Mouse (Mus musculus) thymus, postnatal 4 days (tissue): ENCODE data around the gene Fgf12.

ENCODE experiments used
- DNase-seq: peaks from one replicate; pipeline ENCODE4 v3.0.0; 2021

Fgf12 gene

DNA sequence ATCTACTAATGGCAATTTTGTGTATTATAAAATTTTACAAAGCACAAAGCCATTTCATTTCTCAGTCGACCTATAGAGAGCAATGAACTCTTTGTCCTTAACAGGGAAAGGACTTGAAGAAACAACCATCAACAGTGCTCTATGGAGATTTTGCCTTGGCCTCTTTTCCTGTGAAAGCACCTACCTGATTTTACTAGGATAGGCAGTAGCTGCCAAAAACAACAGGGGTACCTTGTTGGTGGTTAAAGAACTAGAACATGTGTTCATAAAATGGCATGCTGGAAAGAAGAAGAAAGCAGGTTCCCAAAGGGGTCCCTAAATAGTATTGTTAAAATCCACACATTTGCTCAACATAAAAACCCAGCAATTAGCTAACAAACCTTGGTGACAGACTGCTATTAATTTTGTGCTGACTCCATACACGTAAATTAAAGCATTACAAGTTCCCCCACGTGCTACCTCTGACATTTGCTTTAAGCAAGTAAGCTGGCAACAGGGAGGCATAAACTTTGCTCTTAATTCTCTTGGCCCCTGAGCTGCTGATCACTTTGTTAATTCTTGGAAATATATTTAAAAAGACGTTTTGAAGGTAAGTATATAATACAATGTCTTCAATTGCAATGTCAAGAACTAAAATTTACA is 463.1 kb downstream of the Fgf12 start:
- no peak for DNase-seq

DNA sequence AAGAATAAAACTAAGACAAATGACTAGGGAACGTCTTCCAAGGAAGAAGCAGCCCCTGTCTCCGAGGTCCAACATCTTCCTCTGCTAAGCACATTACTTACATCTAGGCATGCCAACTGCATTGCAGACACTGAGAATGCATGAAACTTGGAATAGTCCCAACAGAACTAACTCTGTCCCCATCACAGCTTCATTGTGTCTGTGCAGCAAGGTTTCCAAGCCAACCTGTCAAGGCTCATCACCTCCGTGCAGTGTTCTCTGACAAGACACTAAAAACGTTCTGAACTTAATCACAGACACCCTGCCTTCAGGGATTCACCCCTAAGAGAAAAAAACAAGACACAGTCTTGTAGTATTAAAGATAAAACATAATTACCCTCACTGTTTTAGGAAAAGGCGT is 495.0 kb downstream of the Fgf12 start:
- no peak for DNase-seq

DNA sequence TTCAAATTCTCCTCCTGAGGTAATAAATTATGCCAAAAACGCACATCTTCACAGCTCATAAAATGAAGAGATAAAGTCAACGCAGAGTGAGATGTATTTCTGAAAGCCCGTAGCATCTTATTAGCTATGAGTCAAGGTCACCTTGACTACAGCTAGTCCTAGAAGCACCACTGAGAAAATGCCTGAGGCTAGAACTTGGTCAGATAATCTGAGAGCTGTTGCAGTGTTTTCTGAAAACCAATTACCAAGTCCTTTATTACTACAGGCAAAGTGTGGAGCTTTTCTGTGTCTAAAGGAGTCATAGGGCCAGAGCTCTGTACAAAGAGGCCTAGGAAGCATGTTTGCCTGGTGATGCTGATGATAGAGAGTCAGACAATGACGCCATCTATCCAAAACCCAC is 498.6 kb downstream of the Fgf12 start:
- no peak for DNase-seq

DNA sequence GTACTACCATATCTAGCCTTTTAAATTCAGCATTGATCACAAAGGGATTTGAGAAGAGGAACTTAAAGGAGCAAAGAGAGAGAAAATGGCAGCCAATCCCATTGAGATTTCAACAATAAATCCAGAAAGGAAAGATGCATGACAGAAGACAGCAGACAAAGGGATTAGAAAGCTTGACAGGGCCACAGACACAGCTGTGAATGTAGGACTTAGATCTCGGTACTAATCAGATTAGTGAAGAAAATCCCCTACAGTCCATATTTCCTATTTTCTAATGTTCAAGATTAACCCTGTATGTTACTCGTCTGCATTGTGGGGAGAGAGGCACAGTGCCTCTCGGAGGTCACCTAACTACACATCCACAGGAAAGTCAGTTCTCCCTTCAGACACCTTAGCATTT is 500.9 kb downstream of the Fgf12 start:
- DNase-seq: no peak

DNA sequence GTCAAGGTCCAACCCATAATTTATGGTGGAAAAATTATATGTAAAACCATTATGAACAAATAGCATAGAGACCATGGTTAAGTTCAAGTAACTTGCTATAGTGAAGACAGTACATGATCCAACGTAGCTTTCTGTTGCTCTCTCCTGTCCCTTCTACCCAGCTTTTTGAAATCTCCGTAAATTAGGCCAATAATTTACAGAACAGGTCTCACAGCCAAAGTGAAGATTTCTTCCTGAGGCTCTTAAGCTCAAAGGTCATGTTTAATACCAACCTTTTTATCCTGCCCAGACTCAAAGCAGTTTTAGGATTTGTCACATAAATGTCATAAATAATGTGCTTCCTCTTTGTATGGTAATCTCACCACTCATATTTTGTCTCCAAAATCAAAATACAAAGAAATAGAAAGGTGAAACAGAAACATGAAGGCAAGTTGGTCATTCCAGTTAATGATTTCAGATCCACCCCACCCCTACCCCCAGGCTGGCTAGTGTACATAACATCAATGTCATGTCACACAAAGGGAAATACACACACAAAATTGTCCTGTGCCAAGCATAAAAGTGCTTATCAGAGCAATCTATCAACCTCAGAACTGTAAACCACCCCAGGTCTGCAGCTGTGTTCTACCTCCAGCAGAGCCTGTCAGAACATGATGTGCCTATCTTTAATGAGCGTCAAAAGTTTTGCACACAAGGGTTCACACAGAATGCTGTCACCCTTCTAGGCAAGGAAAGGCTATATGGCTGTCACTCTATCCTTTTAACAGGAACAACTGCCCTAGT is 509.8 kb downstream of the Fgf12 start:
- no peak for DNase-seq

DNA sequence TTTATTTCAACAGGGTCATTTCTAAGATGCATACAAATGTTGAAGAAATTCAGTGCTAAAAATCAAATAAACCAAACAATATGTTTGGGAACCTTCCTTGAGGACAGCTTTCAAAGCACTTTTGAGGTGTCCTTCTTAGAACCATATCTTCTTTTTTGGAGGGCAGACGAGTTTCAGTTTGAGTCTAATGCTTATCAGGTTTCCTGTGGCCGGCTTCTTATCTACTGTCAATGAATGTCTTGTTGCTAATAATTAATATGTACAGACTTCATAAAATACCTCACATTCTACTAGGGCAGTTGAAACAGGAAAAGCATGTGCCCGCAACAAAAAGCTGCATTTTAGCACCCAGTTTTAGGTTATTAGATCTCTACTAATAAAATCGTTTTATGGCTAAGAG is 513.5 kb downstream of the Fgf12 start:
- no peak for DNase-seq

DNA sequence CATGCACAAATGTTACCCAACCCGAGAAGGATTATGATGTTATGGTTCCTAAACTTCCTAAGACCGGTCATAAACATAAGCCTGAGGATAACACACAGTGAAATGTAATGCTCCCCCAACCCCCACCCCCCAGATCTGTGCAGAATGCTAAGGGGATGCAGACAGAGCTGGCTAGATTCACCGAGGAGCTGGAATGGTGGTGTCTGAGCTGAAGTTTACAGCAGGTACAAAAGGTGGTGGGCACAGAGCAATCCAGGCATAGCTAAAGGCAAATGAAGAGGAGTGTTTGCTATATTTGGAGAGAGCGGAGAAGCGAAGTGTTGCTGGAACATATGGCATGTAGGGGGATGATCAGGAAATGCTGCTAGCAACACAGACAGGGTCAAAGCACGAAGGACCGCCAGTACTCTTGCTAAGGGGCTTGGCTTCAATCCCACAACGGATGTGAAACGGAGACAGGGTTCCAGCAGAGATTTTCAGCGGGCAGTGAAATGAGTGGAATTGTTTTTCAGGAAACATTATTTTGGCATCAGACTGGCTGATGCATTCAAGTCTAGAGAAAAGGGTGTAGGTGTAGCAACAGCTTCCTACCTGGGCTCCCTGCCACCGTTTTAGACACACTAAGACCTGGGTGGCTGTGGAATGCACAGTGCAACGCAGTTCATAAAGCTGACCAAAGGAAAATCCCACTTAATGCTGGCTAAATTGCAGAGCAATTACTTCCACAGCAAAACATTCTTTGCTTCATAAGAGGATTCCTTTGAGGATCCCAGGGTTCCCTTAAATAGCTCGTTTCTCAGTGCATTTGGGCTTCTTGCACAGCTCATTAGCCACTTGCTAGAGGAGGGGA is 514.6 kb downstream of the Fgf12 start:
- no peak for DNase-seq

DNA sequence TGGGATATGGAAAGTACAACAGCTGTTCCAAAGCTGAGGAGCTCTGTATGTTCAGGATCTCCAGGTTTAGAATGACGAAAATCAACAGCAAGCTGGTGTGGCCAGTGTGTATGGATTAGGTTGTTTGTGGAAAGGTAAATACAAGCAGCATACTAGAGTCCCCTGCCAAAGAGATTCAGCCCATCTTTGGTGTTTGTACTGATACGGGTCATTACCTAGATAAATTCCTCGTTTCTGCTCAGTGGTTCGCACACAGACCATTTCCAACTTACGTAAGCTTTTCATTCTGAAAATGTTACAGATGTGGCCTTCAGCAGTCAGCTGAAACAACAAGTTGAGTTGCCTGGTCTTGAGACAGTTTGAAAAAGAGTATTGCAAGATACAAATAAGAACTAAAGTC is 536.9 kb downstream of the Fgf12 start:
- DNase-seq: no peak

DNA sequence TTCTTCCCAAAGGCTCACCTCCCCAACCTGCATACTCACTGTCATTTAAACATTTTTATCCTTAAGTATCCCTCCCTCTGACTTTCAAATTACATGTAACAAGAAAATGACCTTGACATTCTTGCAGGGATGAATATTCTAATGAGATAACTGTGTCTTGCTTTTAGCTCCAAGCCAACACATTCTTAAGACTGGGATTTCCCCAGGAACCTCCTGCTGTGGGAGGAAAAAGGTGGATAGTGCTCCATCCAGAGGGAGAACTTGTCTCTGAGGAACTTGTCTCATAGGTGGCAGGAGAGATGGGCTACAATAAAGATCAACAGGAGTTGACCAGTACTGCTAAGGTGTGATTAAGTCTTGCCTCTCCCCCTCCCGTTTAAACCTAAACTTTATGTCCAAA is 540.5 kb downstream of the Fgf12 start:
- DNase-seq: no peak

DNA sequence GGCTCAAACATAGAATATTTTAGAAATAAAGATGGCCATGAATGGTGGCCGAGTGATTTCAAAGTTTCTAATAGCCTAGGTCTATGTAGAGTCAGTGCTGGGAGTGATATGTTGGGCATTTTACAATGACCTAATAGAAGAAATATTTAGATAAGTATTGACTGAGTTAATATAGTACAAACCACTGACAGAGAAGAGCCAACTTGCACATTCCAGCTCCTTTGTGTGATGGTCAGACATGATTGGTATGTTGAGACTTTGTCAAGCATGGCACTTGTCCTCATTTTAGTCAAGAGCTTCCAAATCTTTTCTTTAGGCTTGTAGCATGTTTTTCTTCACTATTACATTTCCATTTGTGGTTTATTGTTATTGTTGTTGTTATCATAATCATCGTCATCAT is 596.4 kb downstream of the Fgf12 start:
- no peak for DNase-seq

DNA sequence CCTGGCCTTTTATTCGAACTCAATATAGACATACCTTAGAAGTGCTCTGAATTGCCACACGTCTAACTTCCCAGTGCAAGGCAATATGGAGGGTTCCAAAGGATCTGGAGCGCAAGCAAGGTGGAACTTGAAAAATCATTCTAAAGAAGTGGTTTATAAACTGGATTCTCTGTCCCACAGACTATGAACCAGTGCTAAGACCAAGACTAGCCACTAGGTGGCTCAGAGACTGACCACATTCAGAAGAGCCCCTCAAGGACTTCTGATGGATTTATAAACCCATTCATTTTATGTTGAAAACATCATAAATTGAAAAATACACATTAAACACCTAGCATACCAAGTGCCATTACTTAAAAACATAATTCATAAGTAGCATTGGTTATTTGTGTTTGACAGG is 611.9 kb downstream of the Fgf12 start:
- DNase-seq: no peak

DNA sequence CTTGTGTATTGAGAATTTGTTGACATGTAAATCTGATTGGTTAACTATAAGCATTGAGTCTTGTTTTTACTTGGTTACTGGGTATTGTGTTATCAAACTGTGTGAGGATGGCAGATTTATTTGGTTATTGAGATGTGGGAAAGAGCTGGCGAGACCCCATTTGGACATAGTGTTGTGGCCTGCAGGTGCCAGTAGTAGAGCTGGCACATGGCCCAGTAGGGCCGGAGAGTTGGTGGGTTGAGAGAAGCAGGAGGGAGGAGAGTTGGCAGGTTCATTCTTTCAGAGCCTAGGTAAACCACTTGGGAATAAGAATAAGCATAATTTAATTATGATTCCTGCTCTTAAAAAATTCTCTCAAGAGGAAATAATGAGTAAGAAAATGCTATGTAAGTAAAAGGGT is 625.9 kb downstream of the Fgf12 start:
- DNase-seq: no peak
